Mouse (Mus musculus): ENCODE results near the gene Lrrk1. TPM values are rescaled to one million over a fixed set of nuclear protein-coding genes. Genes with fewer than 3 reads are reported as not detected.

The Lrrk1 gene
- polyA plus RNA-seq, 1 experiment from 2014 or later: 16.2 TPM

DNA sequence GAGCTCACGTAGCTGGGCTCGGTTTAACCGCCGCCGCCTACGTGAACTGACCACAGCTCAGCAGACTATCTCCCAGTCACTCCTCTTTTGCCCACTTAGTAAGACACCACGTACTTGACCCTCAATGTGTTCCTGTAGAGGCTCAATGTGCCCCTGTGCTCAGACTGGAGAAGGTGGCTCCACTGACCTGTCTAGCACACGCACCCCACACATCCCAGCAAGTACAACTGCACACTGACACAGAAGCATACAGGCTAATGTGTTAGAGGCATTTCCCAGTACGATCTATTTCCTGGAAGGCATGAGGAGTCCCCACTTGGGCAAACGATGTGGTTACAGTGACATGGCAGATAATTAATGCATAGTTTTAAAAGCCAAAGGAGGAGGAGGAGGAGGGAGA is 11.6 kb downstream of the Lrrk1 start:
- Histone ChIP-seq H3K4me2 (no peak overlapping the region), H3K4me3 (no peak overlapping the region), H3K36me3 (peaks cover 9% of the 10 kb centered on the region; the same call in 1 of the 2 replicates), H3K27ac (no peak overlapping the region; the same call in 1 of the 2 replicates), H3K27me3 (no peaks in the 10 kb centered on the region), H3K4me1 (0 out of 2 replicates have a peak, but pooled peaks cover 8% of the 10 kb centered on the region), H3K9me3 (no peaks in the 10 kb centered on the region), H3K9ac (no peak overlapping the region)
- WGBS: 70% methylated on average over 10 of the region's 10 CpGs
- ATAC-seq (ENCODE audit: insufficient number of reproducible peaks, low FRiP score, low TSS enrichment, low read depth): no peak

GRCm38 (mm10) chr7:66375736-66376135 is 12.4 kb downstream of the Lrrk1 start:
- Histone ChIP-seq H3K27ac (no peak overlapping the region), H3K36me3 (peaks cover 8% of the 10 kb centered on the region; the same call in 1 of the 2 replicates), H3K27me3 (no peaks in the 10 kb centered on the region), H3K9ac (no peak overlapping the region), H3K4me2 (no peak overlapping the region), H3K4me1 (peaks cover 8% of the 10 kb centered on the region; the same call in 1 of the 2 replicates), H3K4me3 (no peak overlapping the region), H3K9me3 (no peaks in the 10 kb centered on the region)
- WGBS: 76% methylated on average over 4 of the region's 4 CpGs
- ATAC-seq (ENCODE audit: insufficient number of reproducible peaks, low FRiP score, low TSS enrichment, low read depth): no peak

GRCm38 (mm10) chr7:66373391-66373790 is 14.8 kb downstream of the Lrrk1 start:
- no peaks in the 10 kb centered on the region for H3K27me3 ChIP-seq
- 84% methylated on average over 3 of the region's 3 CpGs for whole genome bisulfite sequencing
- 0 out of 2 replicates have a peak, but pooled peaks cover 4% of the 10 kb centered on the region for H3K36me3 ChIP-seq
- H3K4me3 ChIP-seq: no peak overlapping the region
- no peak overlapping the region for H3K9ac ChIP-seq
- peaks cover 19% of the 10 kb centered on the region; the same call in 1 of the 2 replicates for H3K4me1 ChIP-seq
- H3K27ac ChIP-seq: no peak overlapping the region
- no peak for ATAC-seq (ENCODE audit: insufficient number of reproducible peaks, low FRiP score, low TSS enrichment, low read depth)
- H3K4me2 ChIP-seq: no peak overlapping the region
- no peaks in the 10 kb centered on the region for H3K9me3 ChIP-seq

GRCm38 (mm10) chr7:66370970-66371369 is 17.2 kb downstream of the Lrrk1 start:
- Histone ChIP-seq H3K4me1 (peaks cover 13% of the 10 kb centered on the region; the same call in 1 of the 2 replicates), H3K36me3 (0 out of 2 replicates have a peak, but pooled peaks cover 4% of the 10 kb centered on the region), H3K27me3 (no peaks in the 10 kb centered on the region), H3K9ac (no peak overlapping the region), H3K9me3 (no peaks in the 10 kb centered on the region), H3K4me2 (no peak overlapping the region), H3K4me3 (no peak overlapping the region), H3K27ac (no peak overlapping the region)
- WGBS: 82% methylated on average over 6 of the region's 6 CpGs
- ATAC-seq (ENCODE audit: insufficient number of reproducible peaks, low FRiP score, low TSS enrichment, low read depth): no peak

GRCm38 (mm10) chr7:66369934-66370445 is 18.2 kb downstream of the Lrrk1 start:
- Histone ChIP-seq H3K4me2 (no peak overlapping the region), H3K4me3 (no peak overlapping the region), H3K36me3 (0 out of 2 replicates have a peak, but pooled peaks cover 4% of the 10 kb centered on the region), H3K9ac (no peak overlapping the region), H3K4me1 (peaks cover 14% of the 10 kb centered on the region; the same call in 1 of the 2 replicates), H3K9me3 (no peaks in the 10 kb centered on the region), H3K27ac (peak overlapping the region; percentile 64; the same call in 1 of the 2 replicates), H3K27me3 (no peaks in the 10 kb centered on the region)
- no peak for ATAC-seq (ENCODE audit: insufficient number of reproducible peaks, low FRiP score, low TSS enrichment, low read depth)
- 36% methylated on average over 5 of the region's 5 CpGs for WGBS

- no peaks in the 10 kb centered on the region for H3K9me3 ChIP-seq
- no peak overlapping the region for H3K4me2 ChIP-seq
- H3K4me1 ChIP-seq: peaks cover 14% of the 10 kb centered on the region; the same call in 1 of the 2 replicates
- no peaks in the 10 kb centered on the region for H3K27me3 ChIP-seq
- H3K27ac ChIP-seq: 0 out of 2 replicates have a peak overlapping the region, but pooled peaks have one; percentile 64
- no peak overlapping the region for H3K4me3 ChIP-seq
- 63% methylated on average over 5 of the region's 5 CpGs for WGBS
- no peak overlapping the region for H3K9ac ChIP-seq
- 0 out of 2 replicates have a peak, but pooled peaks cover 4% of the 10 kb centered on the region for H3K36me3 ChIP-seq
- ATAC-seq (ENCODE audit: insufficient number of reproducible peaks, low FRiP score, low TSS enrichment, low read depth): no peak
Observed at GRCm38 (mm10) chr7:66369071-66369933, 18.8 kb downstream of the Lrrk1 start.

- no peaks in the 10 kb centered on the region for H3K27me3 ChIP-seq
- H3K36me3 ChIP-seq: peaks cover 6% of the 10 kb centered on the region; the same call in 1 of the 2 replicates
- H3K9me3 ChIP-seq: no peaks in the 10 kb centered on the region
- no peak within 1 kb of the TSS for H3K4me2 ChIP-seq
- H3K4me3 ChIP-seq: no peak within 1 kb of the TSS
- peaks cover 14% of the 10 kb centered on the region; the same call in 1 of the 2 replicates for H3K4me1 ChIP-seq
- H3K27ac ChIP-seq: peak within 1 kb of the TSS; percentile 11; the same call in 1 of the 2 replicates
- no peak within 1 kb of the TSS for H3K9ac ChIP-seq
- ATAC-seq (ENCODE audit: insufficient number of reproducible peaks, low FRiP score, low TSS enrichment, low read depth): no peak
- WGBS: 34% methylated on average over 2 of the region's 2 CpGs
Observed at GRCm38 (mm10) chr7:66365904-66366303, 22.2 kb downstream of the Lrrk1 start, which contains the start of gene Gm10974. TSS of gene Gm10974 (plus strand) at chr7:66365905.

DNA sequence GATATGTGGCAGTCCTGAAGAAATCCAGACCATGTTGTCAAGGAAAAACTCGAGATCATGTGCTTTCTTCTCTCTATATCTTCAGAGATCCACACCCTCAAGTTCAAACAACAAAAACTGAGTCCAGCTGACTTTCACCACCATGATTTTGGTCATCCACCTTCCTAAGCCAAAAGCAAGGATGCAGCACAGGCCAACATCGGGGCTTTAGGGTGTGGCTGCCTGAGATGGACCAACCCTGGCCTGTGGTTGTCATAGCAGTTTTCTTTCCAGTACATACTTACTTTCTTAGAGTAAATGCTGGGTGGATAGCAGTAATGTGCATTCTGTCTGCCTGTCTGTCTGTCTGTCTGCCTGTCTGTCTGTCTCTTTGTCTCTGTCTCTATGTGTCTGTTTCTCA is 22.7 kb downstream of the Lrrk1 start:
- Histone ChIP-seq H3K9ac (no peak overlapping the region), H3K4me1 (peaks cover 14% of the 10 kb centered on the region; the same call in 1 of the 2 replicates), H3K4me3 (no peak overlapping the region), H3K4me2 (no peak overlapping the region), H3K27ac (peak overlapping the region; percentile 11; the same call in 1 of the 2 replicates), H3K9me3 (no peaks in the 10 kb centered on the region), H3K27me3 (no peaks in the 10 kb centered on the region), H3K36me3 (peaks cover 8% of the 10 kb centered on the region)
- no peak for ATAC-seq (ENCODE audit: insufficient number of reproducible peaks, low FRiP score, low TSS enrichment, low read depth)
- 71% methylated on average over 2 of the region's 2 CpGs for WGBS

DNA sequence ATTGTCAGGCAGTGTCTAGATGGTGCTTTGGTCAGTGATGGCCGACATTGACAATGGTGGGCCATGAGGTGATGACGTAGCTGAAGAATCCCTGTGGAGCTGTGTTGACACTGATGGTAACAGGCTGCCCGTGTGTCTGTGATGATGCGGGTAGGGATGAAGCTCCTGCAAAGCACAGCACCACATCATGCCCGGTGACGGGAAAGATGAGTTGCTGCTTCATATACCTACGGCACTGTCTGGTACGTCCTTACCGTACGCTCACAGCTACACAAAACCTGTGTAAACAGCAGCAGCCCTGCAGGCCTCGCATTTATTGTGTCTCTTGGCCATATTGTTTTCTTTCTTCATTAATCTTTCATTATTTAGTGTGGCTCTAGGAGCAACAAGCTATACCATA is 23.7 kb downstream of the Lrrk1 start:
- Histone ChIP-seq H3K4me3 (no peak overlapping the region), H3K27me3 (no peaks in the 10 kb centered on the region), H3K9ac (no peak overlapping the region), H3K4me1 (peaks cover 6% of the 10 kb centered on the region; the same call in 1 of the 2 replicates), H3K36me3 (peaks cover 16% of the 10 kb centered on the region), H3K4me2 (no peak overlapping the region), H3K27ac (no peak overlapping the region), H3K9me3 (no peaks in the 10 kb centered on the region)
- no peak for ATAC-seq (ENCODE audit: insufficient number of reproducible peaks, low FRiP score, low TSS enrichment, low read depth)
- WGBS: 96% methylated on average over 11 of the region's 11 CpGs

DNA sequence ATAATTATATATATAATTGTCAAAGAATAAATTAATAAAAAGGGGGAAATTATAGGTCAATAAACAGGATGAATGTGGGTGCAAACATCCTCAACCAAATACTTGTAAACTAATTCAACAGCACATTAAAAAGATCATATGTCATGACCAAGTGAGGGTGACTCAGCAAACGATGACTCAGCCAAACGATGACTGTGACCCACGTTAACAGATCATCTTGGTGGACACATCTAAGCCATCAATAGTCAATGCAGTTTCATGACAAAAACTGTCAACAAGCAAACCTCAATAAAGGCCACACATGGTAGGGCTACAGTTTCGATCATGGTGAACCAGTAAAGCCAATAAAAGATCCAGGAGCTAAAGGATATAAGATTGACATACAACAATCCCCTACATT is 29.1 kb downstream of the Lrrk1 start:
- H3K4me2 ChIP-seq: no peak overlapping the region

GRCm38 (mm10) chr7:66358461-66358860 is 29.7 kb downstream of the Lrrk1 start:
- Histone ChIP-seq H3K4me1 (no peaks in the 10 kb centered on the region), H3K4me3 (no peak overlapping the region), H3K27ac (no peak overlapping the region), H3K4me2 (no peak overlapping the region), H3K36me3 (peaks cover 17% of the 10 kb centered on the region), H3K9ac (no peak overlapping the region), H3K27me3 (no peaks in the 10 kb centered on the region), H3K9me3 (no peaks in the 10 kb centered on the region)
- ATAC-seq (ENCODE audit: insufficient number of reproducible peaks, low FRiP score, low TSS enrichment, low read depth): no peak
- WGBS: 88% methylated on average over 3 of the region's 3 CpGs

More for the DNA sequence above, 29.1 kb downstream of the Lrrk1 start:
- Histone ChIP-seq H3K4me1 (no peaks in the 10 kb centered on the region), H3K9me3 (no peaks in the 10 kb centered on the region), H3K27ac (no peak overlapping the region), H3K27me3 (no peaks in the 10 kb centered on the region), H3K9ac (no peak overlapping the region), H3K36me3 (peaks cover 17% of the 10 kb centered on the region), H3K4me3 (no peak overlapping the region)
- ATAC-seq (ENCODE audit: insufficient number of reproducible peaks, low FRiP score, low TSS enrichment, low read depth): no peak
- 84% methylated on average over 4 of the region's 4 CpGs for WGBS
